Mouse (Mus musculus) right cerebral cortex, postnatal 36 days (tissue): ENCODE results near the gene Akap11.
"Not testable (repeated sequence)": the region's sequence is repeated elsewhere in the genome, so short reads cannot be mapped to it uniquely, and the experiment has no call there.

Experiments used
- DNase-seq, 2 experiments: peaks; one replicate each; pipeline ENCODE4 v3.0.0; 2022; ENCODE audit warnings: low spot score in 2 of 2, mixed read lengths in 1 of 2

The Akap11 gene

DNA sequence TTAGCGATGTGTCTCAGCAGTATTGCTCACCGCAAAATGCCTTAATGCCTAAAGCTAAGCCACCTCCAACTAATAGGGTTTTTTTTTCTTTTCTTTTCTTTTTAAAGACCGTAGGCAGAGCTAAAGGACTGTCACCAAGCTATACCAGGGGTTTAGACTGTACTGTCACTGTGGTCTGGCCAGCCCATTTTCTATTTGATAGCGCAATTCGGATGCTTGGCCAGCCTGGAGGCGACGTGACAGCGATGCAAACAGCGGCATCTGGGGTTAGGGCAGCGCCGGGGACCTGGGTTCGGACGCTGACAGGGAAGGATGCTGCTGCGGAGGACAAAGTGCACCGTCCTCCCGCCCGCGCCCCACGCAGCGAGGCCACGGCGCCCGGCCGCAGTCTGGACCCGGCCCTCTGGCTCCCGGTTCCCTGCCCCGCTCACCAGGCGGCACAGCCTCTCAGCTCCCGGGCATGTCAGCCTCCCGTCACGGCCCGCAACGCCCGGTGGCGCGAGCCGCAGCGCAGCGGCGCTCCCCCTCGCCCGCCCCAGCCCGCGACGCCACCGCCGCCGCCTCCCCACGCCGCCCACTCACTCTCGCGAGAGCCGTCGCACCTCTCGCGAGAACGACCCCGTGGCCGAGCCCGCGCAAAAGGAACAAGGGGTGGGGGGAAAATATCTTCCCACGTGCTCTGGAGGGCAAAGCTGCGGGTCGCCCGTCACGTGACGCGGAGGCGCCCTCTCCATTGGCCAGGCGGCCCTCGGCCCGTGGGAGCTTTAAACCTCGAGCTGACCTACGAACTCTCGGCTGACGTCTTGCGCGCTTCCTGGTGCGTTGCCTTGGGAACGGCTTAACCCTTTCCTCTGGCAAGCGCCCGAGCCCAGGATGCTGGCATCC, at the start of gene Akap11:
Gene Akap11 (minus strand): TSS at position 528 of the 885 bp plus-strand sequence.
- DNase-seq: peak; percentile 96 to 97

DNA sequence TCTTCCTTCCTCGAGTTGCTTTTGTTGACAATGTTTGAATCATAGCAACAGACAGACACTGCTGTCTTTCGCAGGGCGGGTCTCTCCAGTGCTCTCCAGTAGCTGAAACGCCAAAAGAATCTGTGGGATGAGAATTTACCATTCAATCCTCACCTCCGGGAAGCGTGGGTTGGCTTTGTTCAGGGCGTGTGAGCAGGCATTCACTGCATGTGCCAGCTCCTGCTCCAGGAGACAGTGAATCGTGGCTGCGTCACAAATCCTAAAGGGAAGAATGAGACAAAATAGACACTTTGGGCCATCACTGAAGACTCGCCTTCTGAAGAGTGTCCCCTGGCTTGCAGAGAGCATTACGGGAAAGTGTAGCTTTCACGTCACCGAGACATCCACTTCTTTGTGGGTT, 47.6 kb upstream of the Akap11 start:
- peak; percentile 60 to 82 for DNase-seq

DNA sequence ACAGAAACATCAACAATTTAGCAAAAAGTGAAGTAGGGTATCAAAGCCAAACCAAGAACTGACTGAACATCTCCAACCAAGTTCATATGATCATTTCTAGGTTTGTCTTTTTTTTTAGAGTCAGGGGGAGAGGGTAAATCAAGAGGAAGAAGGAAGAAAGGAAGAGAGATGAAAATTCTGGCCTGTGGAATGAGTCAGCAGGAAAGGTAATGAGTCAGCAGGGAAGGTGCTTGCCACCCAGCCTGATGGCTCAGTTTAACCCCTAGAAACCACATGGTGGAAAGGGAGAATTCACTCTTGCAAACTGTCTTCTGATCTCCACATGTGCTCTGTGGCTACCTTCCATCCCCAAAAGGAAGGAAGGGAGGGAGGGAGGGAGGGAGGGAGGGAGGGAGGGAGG, 46.6 kb upstream of the Akap11 start:
- DNase-seq: no peak

DNA sequence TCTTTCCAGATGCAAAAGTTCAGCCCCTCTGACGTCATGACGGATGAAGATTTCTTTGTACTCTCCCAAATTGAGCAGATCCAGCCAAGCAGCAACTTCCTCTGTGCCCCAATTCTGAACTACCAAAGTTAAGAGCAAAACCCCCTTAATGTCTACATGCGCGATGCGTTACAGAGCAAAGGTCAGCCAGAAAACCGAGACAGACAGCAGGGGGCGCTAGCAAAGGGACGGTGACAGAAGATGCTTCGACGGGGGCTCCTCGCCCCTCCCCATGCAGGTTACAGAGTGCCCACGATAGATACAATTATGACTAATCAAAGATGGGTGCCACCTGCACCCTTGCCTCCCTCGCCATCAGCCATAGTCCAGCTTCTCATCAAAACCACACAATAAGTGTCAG, 39.3 kb upstream of the Akap11 start:
- no peak for DNase-seq

DNA sequence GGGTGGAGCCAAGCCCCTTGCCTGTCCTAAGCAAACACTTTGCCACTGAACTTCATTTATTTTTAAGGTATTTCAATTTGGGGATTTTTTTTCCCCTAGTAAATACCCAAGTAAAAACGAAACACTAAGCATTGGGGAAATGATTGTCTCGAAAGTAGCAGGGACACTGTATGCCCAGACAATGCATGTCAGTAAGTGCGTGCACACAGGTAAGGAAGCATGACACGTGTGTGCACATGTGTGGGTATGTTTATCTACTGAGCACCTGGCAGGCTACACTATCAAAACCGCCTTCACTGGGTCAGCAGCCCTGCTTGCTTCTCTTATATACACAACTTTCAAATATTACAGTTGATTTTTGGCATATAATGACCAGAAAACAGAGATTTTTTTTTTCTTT, 31.8 kb upstream of the Akap11 start:
- DNase-seq: no peak

DNA sequence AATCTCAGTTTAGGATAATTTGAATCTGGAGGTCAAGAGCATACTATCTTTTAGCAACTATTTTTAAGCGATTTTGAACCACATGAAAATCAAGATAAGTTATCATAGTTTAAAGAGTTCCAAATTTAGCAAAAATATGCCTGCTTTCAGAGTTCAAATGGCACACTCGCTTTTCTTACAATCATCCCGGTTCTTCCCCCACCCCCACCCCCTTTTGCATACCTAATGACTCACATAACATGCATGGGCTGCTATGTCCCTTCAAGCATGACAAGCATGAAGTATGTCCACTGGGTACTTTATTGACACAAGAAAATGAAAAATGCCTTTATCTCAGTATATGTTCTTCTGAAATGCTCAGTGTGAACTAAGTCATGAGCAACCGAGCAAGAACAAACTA, 29.8 kb upstream of the Akap11 start:
- no peak for DNase-seq

DNA sequence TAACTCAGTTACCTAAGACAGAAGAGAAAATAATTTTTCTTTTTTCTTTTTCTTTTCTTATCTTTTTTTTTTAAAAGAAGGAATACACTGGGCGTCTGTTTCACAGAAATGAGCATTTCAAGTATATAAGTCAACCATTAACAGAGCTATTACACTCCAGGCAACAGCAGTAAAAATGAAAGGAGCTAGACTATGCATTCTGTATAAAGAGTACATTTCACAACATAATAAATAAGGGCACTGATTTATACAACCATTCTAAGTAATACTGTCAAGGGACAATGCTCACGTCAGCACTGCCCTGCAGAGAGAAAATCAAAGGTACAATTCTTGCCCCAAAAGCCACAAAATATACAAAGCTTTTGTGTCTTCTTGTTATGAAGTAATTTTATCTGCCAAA, 27.7 kb upstream of the Akap11 start:
- DNase-seq: no peak

DNA sequence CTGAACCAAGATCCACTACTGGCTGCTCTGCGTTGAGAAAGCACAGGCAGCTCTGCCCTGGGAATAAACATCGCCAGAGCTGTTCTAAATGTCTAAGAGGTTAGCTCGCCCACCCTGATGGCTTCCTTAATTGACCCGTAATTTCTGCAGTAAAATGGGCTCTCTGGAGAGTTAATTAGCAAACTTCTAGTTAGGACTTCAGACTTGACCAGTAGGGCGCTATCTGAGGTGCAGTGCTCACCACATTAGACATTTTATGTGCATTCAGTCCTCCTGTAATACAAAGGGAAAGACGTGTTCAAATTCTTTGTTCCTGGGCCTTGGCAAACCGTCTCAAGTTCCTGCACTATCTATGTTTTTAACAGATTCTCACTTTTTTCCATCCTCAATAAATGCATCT, 26.6 kb upstream of the Akap11 start:
- no peak for DNase-seq

DNA sequence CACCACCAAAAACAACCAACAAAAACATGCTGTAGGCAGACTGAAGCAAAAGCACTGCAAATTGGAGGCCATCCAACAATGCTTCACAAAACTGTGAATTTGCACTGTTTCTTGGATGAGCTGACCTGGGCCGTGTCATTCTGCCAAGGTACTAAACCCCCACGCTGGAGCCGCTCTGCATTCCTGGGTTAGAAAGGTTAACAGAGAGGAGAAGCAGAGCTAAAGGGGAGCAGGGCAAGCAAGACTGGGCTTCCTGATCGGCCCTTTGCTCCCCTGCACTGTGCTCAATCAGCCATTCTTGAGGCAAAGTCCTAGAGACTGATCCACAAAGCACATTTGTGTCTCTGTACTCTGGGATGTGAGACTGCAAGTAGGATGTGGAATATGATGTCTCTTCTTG, 25.5 kb upstream of the Akap11 start:
- no peak for DNase-seq

DNA sequence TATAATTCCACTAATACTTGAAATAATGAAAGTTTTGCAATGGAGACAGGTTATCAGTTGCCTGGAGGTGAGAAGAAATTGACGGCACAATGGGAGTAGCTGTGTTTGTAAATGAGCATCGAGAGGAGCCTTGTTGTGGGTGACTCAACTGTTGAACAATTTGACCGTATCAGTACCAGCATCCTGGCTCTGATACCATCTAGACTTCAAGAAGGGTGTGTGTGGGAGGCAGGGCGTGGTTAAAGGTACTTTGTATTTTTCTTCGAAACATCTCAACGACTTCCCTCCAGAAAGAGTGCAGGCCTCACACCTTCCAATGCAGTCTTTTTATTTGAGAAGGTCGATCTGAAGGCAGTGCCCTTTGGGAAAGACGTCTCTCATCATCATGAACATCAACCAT, 22.4 kb upstream of the Akap11 start:
- no peak for DNase-seq

DNA sequence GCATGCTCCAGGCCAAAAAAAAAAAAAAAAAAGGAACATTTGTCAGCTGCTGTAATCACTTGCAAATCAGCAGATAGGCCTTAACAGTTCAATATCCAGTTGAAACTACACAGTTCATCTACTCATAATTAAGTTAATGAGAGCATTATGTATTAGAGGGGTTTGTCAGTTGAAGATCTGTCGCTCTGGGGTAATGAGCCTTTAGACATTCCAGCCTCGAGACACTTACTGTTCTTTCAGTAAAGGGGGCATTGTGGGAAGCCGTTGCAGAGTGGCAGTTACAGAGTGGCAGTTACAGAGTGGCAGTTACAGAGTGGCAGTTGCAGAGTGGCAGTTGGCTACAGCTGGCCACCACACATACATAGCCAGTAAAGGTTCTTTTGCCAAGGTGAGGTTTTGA, 18.2 kb upstream of the Akap11 start:
- not testable (repeated sequence) for DNase-seq

DNA sequence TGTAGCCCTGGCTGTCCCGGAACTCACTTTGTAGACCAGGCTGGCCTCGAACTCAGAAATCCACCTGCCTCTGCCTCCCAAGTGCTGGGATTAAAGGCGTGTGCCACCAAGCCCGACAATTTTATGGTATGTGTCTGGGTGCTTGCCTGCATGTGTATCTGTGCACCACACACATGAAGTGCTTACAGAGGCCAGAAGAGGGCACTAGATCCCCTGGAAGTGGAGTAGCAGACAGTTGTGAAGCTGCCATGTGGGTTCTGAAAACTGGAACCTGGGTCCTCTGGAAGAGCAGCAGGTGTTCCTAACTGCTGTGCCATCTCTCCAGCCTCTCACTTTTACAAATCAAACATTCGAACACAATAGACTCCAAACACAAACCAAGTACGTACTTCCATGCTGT, 17.1 kb upstream of the Akap11 start:
- DNase-seq: no peak

DNA sequence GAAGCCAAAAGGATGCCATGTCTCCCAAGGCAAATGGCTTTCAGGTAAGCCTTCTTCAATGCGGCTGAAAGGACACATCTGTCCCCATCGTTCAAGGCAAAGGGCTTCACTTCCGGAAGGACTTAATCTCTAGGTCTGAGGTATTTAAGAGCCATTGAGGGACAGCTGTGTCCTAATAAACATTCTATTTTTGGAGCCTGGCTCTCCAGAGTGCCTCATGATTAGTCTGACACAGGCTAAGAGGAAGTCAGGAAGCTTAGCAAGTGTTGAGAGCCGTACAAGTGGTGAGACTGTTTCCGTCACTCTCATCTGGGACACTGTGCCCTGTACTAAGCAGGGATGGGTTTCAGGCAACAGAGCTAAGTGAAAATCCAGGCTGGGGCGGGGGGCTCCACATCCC, 12.2 kb upstream of the Akap11 start:
- no peak for DNase-seq

DNA sequence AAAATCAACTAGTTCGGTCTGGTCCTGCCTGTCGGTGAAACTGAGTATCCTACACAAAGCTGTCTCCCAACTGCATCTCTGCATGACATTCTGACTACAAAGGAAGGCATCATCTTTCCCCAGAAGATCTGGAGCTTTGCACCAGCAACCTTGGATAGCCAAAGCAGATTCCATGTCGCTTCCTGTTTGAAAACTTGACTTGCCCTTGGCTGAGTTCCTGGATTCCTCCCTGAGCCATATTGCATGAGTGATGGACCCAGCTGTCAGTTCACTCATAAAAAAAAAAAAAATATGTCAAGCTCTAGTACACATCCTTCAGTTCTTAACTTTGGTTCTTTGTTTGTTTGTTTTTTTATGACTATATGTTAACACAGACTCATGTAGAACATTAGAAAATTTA, 4.7 kb upstream of the Akap11 start:
- no peak for DNase-seq

DNA sequence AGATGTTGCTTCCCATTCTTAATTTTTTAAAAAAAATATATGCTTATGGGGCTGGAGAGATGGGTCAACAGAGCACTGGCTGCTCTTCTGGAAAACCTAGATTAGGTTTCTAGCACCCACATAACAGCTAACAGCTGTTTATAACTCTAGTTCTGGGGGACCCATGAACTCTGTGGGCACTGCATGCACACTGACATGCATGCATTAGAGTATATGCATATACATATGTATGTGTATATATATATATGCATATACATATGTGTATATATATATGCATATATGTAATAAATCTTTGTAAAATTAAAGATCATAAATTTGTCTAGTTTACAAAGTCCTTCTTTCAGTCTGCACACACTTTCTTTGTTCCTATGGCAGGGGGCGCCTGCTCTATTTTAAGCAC, 3.2 kb upstream of the Akap11 start:
- no peak for DNase-seq

DNA sequence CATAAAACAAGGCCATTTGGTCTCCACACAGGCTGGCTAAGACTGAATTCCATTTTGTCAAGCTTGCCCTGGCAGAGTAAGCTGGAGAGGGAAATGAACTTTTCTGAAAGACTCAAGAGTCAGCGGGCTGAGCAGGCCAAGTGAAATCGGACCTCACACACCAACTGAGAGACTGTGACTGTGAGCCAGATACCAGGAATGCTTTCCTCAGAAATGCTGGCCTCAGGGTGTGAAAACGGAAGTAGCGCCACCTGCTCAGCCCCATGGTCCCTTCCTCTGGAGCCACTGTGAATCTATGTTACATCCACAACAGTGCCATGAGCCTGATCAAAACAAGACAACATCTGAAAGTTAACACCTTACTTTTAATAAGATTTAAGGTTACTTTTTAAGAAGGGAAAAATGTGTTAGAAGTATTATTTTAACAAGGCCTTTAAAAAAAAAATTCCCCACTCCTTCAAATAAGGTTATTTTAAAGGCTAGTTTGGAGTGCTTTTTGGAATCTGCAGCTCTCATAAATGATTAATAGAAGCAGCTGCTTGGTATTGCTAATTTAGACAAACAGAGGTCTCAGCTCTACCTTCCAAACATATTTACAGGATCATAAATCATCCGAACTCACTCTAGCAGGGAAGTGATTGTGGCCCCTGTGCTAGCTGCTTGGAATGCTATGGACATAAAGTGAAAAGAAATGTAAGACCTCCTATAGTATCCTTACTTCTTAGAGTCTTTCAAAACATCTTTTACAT, 2.1 kb upstream of the Akap11 start:
- DNase-seq: no peak

DNA sequence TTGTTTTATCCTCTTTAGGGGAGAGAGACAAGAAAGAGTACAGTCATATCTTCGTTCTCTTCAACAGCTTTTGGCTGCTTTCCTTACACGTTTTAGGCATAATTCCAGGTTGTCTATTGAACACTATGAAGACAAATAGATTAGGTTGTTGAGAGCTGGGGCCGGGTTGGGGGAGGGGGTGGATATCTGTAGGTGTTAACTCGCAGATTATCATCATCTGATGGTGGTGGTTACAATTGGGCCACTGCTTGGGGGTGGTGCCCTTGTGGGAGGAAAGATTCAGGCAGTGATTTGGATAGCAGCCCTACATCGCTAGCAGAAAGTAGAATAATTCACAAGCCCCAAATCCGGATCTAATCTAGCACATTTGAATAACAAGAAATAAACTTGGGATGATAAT, 943 bp upstream of the Akap11 start:
- peak; percentile 14 to 30 for DNase-seq

DNA sequence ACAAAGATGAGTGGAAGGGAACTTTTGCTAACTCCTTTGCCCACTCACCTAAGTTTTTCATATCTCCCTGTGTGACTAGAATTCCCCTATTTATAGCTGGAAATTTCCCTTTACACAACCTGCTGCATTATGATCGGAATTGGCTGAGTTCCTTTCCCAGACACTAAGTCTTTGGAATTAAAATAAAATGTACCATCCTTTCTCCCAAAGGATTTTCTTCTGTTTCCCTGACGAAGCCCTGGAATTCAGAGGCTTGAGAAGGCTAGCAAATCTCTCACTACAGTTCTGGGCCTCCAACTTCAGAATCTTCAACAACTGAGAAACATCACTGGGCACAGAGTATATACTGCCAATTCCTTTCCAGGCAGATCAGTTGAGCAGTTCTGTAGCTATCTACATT, 1.2 kb downstream of the Akap11 start:
- DNase-seq: no peak

DNA sequence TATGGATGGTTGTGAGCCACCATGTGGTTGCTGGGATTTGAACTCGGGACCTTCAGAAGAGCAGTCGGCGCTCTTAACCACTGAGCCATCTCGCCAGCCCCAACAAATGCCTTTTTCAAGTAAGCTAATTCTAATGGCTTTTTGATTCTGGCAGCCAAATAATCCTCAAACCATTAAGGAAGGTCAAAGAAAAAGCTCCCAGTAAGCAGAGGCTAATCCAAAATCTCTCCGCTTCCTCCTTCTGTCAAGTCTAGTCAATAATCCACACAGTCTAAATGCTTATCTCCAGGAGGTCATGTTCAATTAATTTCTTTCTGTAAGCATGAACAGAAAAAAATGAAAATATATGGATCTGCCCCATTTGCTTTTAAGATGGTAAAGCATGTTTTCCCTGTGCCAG, 2.0 kb downstream of the Akap11 start:
- no peak for DNase-seq

DNA sequence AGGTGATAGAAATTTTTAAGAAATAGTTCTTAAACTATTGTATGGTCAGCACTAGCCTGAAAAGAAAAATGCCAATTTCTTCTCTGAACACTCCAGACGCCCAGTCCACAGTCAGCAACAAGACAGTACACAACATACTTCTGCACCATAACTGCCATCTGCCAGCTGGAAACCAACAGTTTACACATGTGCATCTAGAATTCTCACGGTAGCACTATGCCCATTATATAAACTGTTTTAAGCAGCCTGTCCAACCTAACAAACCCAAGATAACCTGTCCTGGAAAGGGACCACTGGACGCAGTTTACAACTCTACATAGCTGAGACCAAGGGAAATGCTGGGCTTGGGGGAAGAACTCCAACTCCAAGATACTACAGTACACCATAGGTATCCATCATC, 2.9 kb downstream of the Akap11 start:
- DNase-seq: no peak

DNA sequence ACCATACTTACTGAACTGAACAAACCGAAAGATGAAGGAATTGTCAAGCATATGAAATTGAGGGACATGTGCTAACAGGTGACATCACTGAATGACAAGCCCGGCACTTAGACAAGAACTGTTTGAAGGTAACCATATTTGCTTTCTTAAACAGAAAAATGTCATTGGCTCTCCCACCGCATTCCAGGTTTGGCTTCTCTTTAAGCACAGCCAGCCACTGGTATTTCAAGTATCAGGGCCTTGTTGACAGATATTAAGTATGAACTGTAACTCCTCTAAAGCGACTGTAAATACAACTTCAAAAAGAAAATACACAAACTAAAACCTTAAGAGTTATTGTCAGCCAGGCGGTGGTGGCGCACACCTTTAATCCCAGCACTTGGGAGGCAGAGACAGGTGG, 4.3 kb downstream of the Akap11 start:
- no peak for DNase-seq

DNA sequence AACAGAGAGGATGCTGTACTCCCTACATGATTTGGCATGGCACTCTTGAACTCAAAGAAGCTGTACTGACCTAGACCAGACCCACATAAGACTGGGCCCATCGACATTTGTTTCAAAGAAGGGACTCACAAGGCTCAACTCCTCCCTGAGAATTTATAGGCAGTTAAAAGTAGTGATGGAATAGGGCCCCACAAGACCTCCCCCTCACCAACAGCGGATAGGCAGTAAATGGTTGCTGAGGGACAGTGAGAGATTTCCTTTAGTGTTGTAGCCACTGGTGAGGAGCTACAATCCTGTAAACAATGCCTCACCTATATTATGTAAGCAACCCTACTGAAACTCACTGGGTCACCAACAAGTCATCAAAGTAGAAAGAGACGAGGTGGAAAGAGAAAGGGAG, 6.4 kb downstream of the Akap11 start:
- no peak for DNase-seq
